Mouse (Mus musculus) forebrain, embryonic 14.5 days (tissue): ENCODE measurements at regions not wholly inside any gene's neighbourhood (a gene's known extent, or its start where the extent isn't known, plus 50 kb on each side); places are given as distances from the start of the nearest gene placed in this dataset.

Source experiments
- ATAC-seq: fragments of 200-750 bp; cut with Nextera tagmentation; 2 replicates; pipeline ENCODE4 v1.8.0; 2017; ENCODE audit warnings: mild to moderate bottlenecking, moderate library complexity
- DNase-seq: peaks from one replicate; pipeline ENCODE4 v3.0.0-alpha.2; 2015; ENCODE audit warnings: low spot score
- H3K27ac ChIP-seq: fragments of 300-500 bp; sonication (generic); 2 replicates; pipeline ENCODE4 v1.5.1; 2014; ENCODE audit warnings: low read depth, mild to moderate bottlenecking, control low read depth, low read length, moderate library complexity
- H3K27me3 ChIP-seq: fragments of 300-500 bp; sonication (generic); replicated peaks from 2 replicates; pipeline ENCODE4 v1.6.1; 2014; ENCODE audit warnings: low read length, control low read depth, mixed read lengths; ENCODE audit not compliant: control insufficient read depth, insufficient read depth
- H3K36me3 ChIP-seq: fragments of 300-500 bp; sonication (generic); 2 replicates; pipeline ENCODE4 v1.6.1; 2014; ENCODE audit warnings: low read length, control low read depth; ENCODE audit not compliant: control insufficient read depth, insufficient read depth
- H3K4me1 ChIP-seq: fragments of 300-500 bp; sonication (generic); 2 replicates; pipeline ENCODE4 v1.6.1; 2014; ENCODE audit warnings: antibody characterized with exemption, low read length, control low read depth; ENCODE audit not compliant: control insufficient read depth, insufficient read depth
- H3K4me2 ChIP-seq: fragments of 300-500 bp; sonication (generic); 2 replicates; pipeline ENCODE4 v1.6.1; 2014; ENCODE audit warnings: mild to moderate bottlenecking, control low read depth, low read length
- H3K4me3 ChIP-seq: fragments of 300-500 bp; sonication (generic); 2 replicates; pipeline ENCODE4 v1.5.1; 2014; ENCODE audit warnings: low read depth, low read length, control low read depth
- H3K9ac ChIP-seq: fragments of 300-500 bp; sonication (generic); 2 replicates; pipeline ENCODE4 v1.6.1; 2014; ENCODE audit warnings: mild to moderate bottlenecking, low read length, control low read depth, moderate library complexity
- H3K9me3 ChIP-seq: fragments of 300-500 bp; sonication (generic); replicated peaks from 2 replicates; pipeline ENCODE4 v1.6.1; 2016; ENCODE audit warnings: low read length, control low read depth, mixed read lengths; ENCODE audit not compliant: control insufficient read depth
- WGBS: fragments of 180-500 bp; shearing (Covaris S2); extraction: QIAGEN DNeasy Blood & Tissue Kit; methylation state at CpG from one replicate; pipeline ENCODE4 v1.1.7; 2014; 5-methylcytosine and 5-hydroxymethylcytosine counted together

DNA sequence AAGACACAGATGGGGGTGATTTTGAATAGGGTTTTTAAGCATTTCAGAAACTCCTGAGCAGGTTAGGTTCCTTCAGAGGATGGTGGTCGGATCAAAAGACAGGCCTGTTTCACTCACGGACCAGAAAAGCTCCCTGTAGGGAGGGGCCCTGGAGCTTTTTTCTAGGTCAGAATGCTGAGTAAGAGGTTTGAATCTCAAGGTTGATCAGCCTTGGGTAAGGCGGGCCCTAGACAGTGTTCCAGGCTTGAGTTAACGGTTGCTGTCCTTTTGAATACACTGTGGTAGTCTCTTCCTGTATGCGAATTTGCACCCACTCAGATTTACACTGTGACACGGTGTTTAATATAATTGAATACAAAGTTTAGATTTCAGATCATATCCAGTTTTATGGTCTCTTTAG, 75.2 kb upstream of the 1700020N01Rik start:
- 87% methylated on average over 6 of the region's 6 CpGs for WGBS
- no peaks in the 10 kb centered on the region for H3K4me1 ChIP-seq
- no peaks in the 10 kb centered on the region for H3K9me3 ChIP-seq
- H3K9ac ChIP-seq = no peak overlapping the region
- H3K27ac ChIP-seq = no peak overlapping the region
- no peaks in the 10 kb centered on the region for H3K36me3 ChIP-seq
- no peak overlapping the region for H3K4me3 ChIP-seq
- H3K27me3 ChIP-seq = no peaks in the 10 kb centered on the region
- H3K4me2 ChIP-seq = no peak overlapping the region
- ATAC-seq (no peak), DNase-seq (no peak)

DNA sequence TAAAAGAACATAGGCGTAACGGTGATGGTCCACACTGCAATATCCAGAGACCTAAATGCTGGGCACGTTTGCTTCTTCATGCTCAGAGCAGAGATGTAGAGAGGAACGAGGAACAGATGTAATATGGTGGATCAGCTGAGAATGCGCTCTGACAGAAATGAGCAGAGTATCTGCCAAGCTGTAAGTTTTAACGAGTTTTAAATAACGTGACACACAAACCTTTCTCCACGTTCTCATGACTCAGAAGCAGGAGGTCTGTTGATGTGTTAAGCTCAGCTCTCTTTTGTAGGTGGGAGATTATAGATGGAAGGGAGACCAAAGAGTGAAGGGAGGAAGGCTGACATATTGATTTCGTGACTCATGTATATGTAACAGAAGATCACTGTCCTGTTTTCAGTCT, 72.1 kb upstream of the 1700020N01Rik start:
- 76% methylated on average over 9 of the region's 9 CpGs for WGBS
- no peak overlapping the region for H3K4me3 ChIP-seq
- H3K27me3 ChIP-seq = no peaks in the 10 kb centered on the region
- no peaks in the 10 kb centered on the region for H3K9me3 ChIP-seq
- H3K4me2 ChIP-seq = no peak overlapping the region
- H3K36me3 ChIP-seq = no peaks in the 10 kb centered on the region
- no peak overlapping the region for H3K27ac ChIP-seq
- H3K9ac ChIP-seq = no peak overlapping the region
- DNase-seq = no peak
- ATAC-seq = no peak
- H3K4me1 ChIP-seq = no peaks in the 10 kb centered on the region

DNA sequence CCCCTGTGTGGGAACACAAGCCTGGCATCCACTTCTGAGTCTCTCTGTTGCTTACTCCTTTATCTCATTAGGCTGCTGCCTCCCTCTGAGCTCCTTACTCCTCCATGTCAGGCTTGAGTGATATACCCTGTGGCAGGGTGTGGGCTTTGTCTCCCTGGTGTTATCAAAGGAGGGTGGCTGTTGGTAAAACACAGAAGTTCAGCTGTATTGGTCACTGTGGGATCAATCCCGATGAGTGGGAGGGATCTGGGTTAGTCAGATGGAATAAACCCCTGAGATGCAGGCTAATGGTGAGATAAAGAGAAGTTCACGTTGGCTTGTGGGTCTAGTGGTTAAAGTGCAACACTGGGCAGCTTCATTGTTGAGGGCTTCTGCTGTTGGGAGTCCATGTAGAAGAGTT, 67.4 kb upstream of the 1700020N01Rik start:
- DNase-seq (no peak), ATAC-seq (no peak)
- WGBS = 58% methylated on average over 2 of the region's 2 CpGs
- Histone ChIP-seq H3K9me3 (no peaks in the 10 kb centered on the region), H3K4me3 (no peak overlapping the region), H3K36me3 (no peaks in the 10 kb centered on the region), H3K4me1 (no peaks in the 10 kb centered on the region), H3K27ac (no peak overlapping the region), H3K9ac (no peak overlapping the region), H3K27me3 (no peaks in the 10 kb centered on the region), H3K4me2 (no peak overlapping the region)

DNA sequence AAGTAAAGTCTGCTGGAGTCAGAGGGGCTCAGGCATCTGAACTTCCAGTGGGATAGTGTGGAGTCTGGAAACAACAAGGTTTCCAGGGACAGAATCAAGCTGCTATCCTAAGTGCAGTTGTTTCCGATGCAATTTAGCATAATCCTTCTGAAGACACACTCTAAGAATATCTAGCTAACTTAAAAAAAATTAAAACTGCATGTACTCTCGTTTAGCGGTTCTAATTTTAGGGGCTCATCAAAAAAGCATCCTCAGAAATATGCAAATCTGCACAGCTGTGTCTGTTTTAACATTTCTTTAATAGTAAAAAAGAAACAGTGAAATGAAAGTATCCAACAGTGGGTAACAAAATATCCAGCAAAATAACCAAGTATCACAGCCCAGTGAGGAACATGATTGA, 64.5 kb upstream of the 1700020N01Rik start:
- no peak for ATAC-seq

GRCm38 (mm10) chr10:21529098-21529749, 63.7 kb upstream of the 1700020N01Rik start:
- 62% methylated on average over 10 of the region's 10 CpGs for WGBS
- no peaks in the 10 kb centered on the region for H3K36me3 ChIP-seq
- H3K4me3 ChIP-seq = no peak overlapping the region
- ATAC-seq = no peak
- no peak overlapping the region for H3K4me2 ChIP-seq
- no peaks in the 10 kb centered on the region for H3K9me3 ChIP-seq
- H3K27ac ChIP-seq = no peak overlapping the region
- no peaks in the 10 kb centered on the region for H3K27me3 ChIP-seq
- DNase-seq = no peak
- H3K9ac ChIP-seq = no peak overlapping the region
- H3K4me1 ChIP-seq = no peaks in the 10 kb centered on the region

More for the DNA sequence above, 64.5 kb upstream of the 1700020N01Rik start:
- H3K9me3 ChIP-seq = no peaks in the 10 kb centered on the region
- no peaks in the 10 kb centered on the region for H3K27me3 ChIP-seq
- no peaks in the 10 kb centered on the region for H3K36me3 ChIP-seq
- WGBS = 92% methylated on average over 3 of the region's 3 CpGs
- no peak overlapping the region for H3K9ac ChIP-seq
- H3K4me2 ChIP-seq = no peak overlapping the region
- no peak overlapping the region for H3K4me3 ChIP-seq
- H3K27ac ChIP-seq = no peak overlapping the region
- DNase-seq = no peak
- H3K4me1 ChIP-seq = no peaks in the 10 kb centered on the region

GRCm38 (mm10) chr10:21532142-21532541, 60.8 kb upstream of the 1700020N01Rik start:
- Histone ChIP-seq H3K36me3 (no peaks in the 10 kb centered on the region), H3K4me2 (no peak overlapping the region), H3K4me1 (no peaks in the 10 kb centered on the region), H3K4me3 (no peak overlapping the region), H3K27ac (no peak overlapping the region), H3K9ac (no peak overlapping the region), H3K9me3 (no peaks in the 10 kb centered on the region), H3K27me3 (no peaks in the 10 kb centered on the region)
- WGBS = 73% methylated on average over 1 of the region's 1 CpGs
- DNase-seq = no peak
- no peak for ATAC-seq

DNA sequence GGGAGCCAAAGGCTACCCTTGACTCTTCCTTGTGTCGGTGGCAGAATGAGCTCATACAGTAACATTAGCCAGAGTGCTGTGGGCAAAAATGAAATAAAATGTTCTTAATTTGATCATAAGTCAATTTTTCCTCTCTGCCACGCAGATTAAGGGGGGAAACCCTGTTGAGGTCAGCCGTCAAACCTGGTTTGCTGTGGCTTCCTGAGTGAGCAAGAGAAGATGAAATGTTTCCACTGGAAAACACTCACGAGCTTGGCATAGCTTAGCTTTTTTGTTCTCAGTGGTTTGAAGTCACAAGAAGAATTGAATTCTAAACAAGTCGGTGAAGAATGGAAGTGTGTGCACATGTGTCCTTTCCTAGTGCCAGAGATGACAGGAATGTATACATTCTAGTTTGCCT, 57.3 kb upstream of the 1700020N01Rik start:
- no peak overlapping the region for H3K9ac ChIP-seq
- no peaks in the 10 kb centered on the region for H3K9me3 ChIP-seq
- H3K4me1 ChIP-seq = no peaks in the 10 kb centered on the region
- H3K4me3 ChIP-seq = no peak overlapping the region
- no peak for ATAC-seq
- H3K36me3 ChIP-seq = no peaks in the 10 kb centered on the region
- H3K27ac ChIP-seq = no peak overlapping the region
- DNase-seq = no peak
- no peak overlapping the region for H3K4me2 ChIP-seq
- no peaks in the 10 kb centered on the region for H3K27me3 ChIP-seq
- 76% methylated on average over 5 of the region's 5 CpGs for WGBS

DNA sequence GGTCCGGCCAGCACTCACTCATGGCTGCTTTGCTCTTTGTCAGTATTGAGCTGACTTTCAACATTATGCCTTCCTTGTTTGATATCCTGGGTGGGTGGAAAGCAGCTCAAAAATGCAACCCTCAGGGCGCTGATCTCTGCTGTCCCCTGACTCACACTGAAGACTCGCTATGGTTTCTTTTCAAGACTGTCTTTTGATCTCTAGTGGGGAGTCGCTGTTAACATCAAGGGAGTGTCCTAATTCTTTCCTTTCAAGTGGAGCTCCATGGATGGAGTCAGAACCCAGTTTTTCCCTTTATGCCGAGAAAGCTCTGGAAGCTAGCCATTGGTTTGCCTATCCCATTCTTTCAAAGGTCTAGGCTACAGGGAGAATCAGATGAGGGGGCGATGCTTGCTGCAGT, 54.5 kb upstream of the 1700020N01Rik start:
- H3K9me3 ChIP-seq = no peaks in the 10 kb centered on the region
- no peak overlapping the region for H3K27ac ChIP-seq
- no peak overlapping the region for H3K4me2 ChIP-seq
- H3K4me1 ChIP-seq = no peaks in the 10 kb centered on the region
- no peak for ATAC-seq
- no peaks in the 10 kb centered on the region for H3K27me3 ChIP-seq
- no peaks in the 10 kb centered on the region for H3K36me3 ChIP-seq
- no peak for DNase-seq
- WGBS = 57% methylated on average over 6 of the region's 6 CpGs
- no peak overlapping the region for H3K4me3 ChIP-seq
- H3K9ac ChIP-seq = no peak overlapping the region
